ENCODE assay signal across 13 mouse cellular contexts in genomic region chr3:146381471-146381870, GRCm38 (mm10).
"Had no signal": no experiment of that assay in that cellular context is flagged by ENCODE, and none has a peak within 500 bp of the region (broad histone marks: within the 10 kb centered on the region; RNA-seq: fewer than 3 reads in every experiment).

No protein-coding gene starts in this region.

- H3K9ac ChIP-seq: limb, embryonic 15.5 days; neural tube, embryonic 15.5 days had no signal

- H3K27ac ChIP-seq: limb, embryonic 15.5 days; midbrain, embryonic 10.5 days; neural tube, embryonic 15.5 days had no signal

- H3K4me3 ChIP-seq: limb, embryonic 15.5 days; midbrain, embryonic 10.5 days; myocyte; neural tube, embryonic 15.5 days had no signal

- H3K4me1 ChIP-seq: limb, embryonic 15.5 days had no signal

- H3K4me2 ChIP-seq: limb, embryonic 15.5 days; neural tube, embryonic 15.5 days had no signal

- H3K27me3 ChIP-seq: limb, embryonic 15.5 days had no signal

- ATAC-seq: intestine, embryonic 16.5 days had no signal

- DNase-seq: kidney, adult 8-10 months; kidney, postnatal 36 days; lung, adult 18-20 months; midbrain, embryonic 14.5 days; right cerebral cortex, postnatal 4 days; spleen, adult 18-20 months; thymus, adult 18-20 months; thymus, postnatal 14 days had no signal

- H3K9me3 ChIP-seq: limb, embryonic 15.5 days; neural tube, embryonic 15.5 days had no signal

- H3K36me3 ChIP-seq: limb, embryonic 15.5 days; midbrain, embryonic 10.5 days; neural tube, embryonic 15.5 days had no signal
